Mouse (Mus musculus) mouse trophoblast stem cell (cell line): ENCODE results near the gene Rbp2.

ENCODE experiments used
- in situ Hi-C, 2 experiments: fragments of 300-500 bp; cut with MseI, MboI; formaldehyde crosslinking; loops; 2 replicates in 1 of 2; 3 replicates in 1 of 2; pipeline ENCODE4 v1.15.1; 2025

Rbp2 gene

DNA sequence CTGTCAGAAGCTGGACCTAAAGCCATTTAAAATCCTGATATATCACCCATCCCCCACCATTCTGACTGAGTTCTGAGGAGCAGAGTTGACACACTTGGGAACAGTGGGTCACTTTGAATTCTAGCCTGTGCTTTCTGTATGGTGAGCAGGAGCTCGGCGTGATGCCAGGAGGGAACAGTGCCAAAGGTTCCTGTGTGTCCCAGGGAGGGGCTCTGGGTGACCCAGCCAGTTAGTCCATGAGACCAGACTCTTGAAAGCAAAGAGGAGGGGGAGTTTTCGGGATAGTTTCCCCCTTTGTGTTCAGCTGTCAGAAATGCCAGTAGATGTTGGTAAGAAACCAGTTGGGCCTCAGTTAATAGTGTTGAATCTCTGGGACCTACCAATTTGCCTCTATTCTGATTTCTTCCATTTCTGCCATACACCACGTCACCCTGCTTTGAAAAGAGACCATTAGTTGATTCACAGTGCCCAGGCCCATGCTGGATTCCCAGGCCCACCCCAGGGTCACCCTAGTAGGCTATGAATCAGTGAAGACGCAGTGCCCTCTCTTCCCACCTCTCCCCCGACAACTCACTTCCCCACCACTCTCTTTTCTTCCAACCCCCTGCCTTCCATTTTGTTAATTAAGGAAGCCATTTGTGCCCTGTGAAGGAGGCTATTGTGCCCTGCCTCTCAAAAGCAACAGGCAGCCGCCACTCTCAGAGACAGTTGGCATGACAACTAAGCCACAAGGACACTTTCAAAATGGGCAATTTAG, 39.0 kb downstream of the Rbp2 start:
- in situ Hi-C loops: no loop called here

DNA sequence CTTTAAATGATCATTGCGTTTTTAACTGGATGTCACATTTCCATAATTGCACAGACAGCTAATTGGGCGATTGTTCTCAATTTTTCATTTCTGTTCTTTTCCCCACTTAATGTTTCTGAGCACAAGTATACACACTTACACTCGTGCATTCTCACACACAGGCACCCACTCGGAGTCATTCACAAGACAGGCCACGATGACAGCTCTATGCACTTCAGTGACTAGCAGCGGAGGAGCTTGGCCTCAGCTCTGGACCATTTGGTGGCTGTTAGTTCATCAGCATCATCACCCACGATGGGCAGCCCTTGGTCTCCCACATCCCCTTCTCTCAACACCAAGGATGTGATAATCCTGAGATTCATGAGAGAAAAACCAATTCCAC, 39.6 kb downstream of the Rbp2 start:
- in situ Hi-C loops: no loop called here

- in situ Hi-C loops: no loop called here
These were observed 41.3 kb downstream of the Rbp2 start for GRCm38 (mm10) chr9:98527226-98527625.

DNA sequence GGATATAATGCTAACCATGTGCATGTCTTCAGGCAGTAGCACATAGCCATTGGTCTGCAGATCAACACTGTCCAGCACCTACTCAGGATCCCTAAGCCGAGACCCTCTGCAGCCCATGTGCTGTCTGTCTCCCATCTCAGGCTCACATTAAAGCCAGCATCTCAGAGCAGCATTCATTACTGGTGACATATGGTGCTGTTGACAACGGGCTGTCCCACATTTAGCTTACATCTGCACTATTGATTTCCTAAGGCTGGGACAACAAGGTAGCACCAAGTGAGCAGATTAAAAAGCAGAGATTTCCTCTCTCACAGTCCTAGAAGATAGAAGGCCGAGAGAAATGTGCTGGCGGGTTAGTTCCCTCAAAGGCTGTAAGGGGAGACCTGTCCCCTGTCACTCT, 43.9 kb downstream of the Rbp2 start:
- in situ Hi-C loops: no loop called here

GRCm38 (mm10) chr9:98530999-98531398, 45.1 kb downstream of the Rbp2 start:
- in situ Hi-C loops: no loop called here

DNA sequence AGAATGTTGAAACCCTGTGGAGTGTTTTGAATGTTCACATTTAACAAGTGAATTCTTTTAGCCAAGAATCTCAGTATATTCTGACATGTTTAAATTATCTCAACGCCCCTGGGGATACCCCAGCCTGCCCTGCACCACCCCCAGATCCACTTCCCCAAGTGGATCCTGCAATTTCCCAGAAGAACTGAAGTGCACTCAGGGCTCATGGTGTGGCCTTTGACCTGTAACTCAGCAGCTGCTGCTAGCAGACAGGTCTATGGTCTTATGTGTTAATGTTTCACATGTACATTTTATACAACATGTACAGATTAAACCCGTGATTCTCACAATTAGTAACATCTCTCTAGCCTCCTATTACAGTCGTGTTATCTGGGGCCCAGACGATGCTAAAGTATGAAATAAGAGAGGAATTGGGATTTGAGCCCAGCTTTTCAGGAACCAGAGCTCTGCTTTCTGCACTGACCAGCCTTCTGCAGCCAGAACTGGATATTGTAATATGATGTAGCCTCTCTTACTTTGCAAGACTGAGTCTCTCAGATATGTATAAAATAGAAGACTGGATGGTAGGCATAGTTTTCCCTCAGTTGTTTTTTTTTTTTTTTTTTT, 48.9 kb downstream of the Rbp2 start:
- in situ Hi-C loops: loop anchor here (5.0 kb wide), 1 partner anchor 127 kb away; no protein-coding TSS in a partner anchor

GRCm38 (mm10) chr9:98535763-98536162, 49.8 kb downstream of the Rbp2 start:
- in situ Hi-C loops: loop anchor here (5.0 kb wide), 1 partner anchor 128 kb away; no protein-coding TSS in a partner anchor

DNA sequence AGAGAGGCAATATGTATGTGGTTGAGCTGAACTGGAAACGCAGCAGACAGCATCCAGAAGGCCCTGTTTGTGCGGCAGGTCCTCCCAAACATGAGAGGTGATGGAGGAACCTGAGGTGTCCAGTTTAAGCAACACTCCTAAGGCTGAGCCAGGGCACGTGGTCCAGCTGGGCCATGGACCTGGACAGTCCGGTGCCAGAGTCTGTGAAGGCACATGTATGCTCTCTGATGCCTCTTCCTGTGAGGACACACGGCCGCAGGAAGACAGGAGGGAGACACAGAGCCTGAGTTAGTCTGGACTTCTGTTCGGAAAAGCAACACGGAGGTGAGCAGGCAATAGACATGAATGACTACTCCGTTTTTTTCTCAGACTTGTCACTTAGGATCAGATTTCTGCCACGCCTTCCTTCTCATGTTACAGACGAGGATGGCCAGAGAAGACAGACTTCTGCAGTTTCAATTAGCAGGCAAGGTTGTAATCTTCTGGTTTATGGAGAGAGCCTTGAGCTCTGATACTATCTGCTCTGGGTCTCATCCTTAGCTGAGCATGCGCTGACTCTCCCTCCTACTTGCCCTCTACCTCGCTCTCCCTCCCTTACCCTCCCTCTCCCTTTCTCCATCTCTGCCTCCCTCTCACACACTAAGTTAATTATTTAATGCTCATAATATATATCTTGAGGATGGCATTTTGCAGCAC, 52.2 kb downstream of the Rbp2 start:
- in situ Hi-C loops: loop anchor here (5.0 kb wide), 1 partner anchor 131 kb away; no protein-coding TSS in a partner anchor

- in situ Hi-C loops: loop anchor here (5.0 kb wide), 1 partner anchor 132 kb away; no protein-coding TSS in a partner anchor
These were observed 52.9 kb downstream of the Rbp2 start for GRCm38 (mm10) chr9:98538713-98539360.

DNA sequence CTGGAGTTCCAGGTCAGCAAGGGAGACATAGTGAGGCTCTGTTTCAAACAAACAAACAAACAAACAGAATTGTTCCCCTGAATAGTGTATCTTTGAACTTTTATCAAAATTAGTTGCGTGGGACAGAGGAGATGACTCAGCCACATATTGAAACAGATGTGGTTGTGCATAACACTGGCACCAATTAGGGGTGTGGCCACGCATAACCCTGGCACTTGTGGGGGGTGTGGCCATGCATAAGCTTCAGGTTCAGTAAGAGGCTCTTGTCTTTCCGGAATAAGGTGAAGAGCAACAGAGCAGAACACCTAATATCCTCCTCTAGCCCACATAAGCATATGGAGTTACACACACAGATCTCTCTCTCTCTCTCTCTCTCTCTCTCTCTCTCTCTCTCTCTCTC, 58.1 kb downstream of the Rbp2 start:
- in situ Hi-C loops: no loop called here
